Mouse (Mus musculus) embryonic facial prominence, embryonic 11.5 days (tissue): ENCODE measurements around the gene Casq1. TPM values are rescaled to one million over a fixed set of nuclear protein-coding genes. Genes with fewer than 3 reads are reported as not detected.

ENCODE experiments used
- ATAC-seq: fragments of 200-750 bp; cut with Nextera tagmentation; replicated peaks from 2 replicates; pipeline ENCODE4 v1.8.0; 2017; ENCODE audit warnings: low read depth; ENCODE audit not compliant: insufficient number of reproducible peaks, low FRiP score, low TSS enrichment
- DNase-seq: peaks from one replicate; pipeline ENCODE4 v3.0.0-alpha.2; 2015; ENCODE audit warnings: low spot score
- H3K27ac ChIP-seq: fragments of 300-500 bp; sonication (generic); replicated peaks from 2 replicates; pipeline ENCODE4 v1.5.1; 2014; ENCODE audit warnings: mild to moderate bottlenecking, low read depth, low read length, control low read depth
- H3K27me3 ChIP-seq: fragments of 300-500 bp; sonication (generic); 2 replicates; pipeline ENCODE4 v1.6.1; 2014; ENCODE audit warnings: mild to moderate bottlenecking, low read length, moderate library complexity, mixed read lengths; ENCODE audit not compliant: control insufficient read depth, insufficient read depth
- H3K36me3 ChIP-seq: fragments of 300-500 bp; sonication (generic); replicated peaks from 2 replicates; pipeline ENCODE4 v1.6.1; 2014; ENCODE audit warnings: low read depth, mild to moderate bottlenecking, low read length, moderate library complexity, mixed read lengths; ENCODE audit not compliant: control insufficient read depth, insufficient read depth
- H3K4me1 ChIP-seq: fragments of 300-500 bp; sonication (generic); 2 replicates; pipeline ENCODE4 v1.6.1; 2014; ENCODE audit warnings: low read length, mixed read lengths; ENCODE audit not compliant: control insufficient read depth, insufficient read depth
- H3K4me2 ChIP-seq: fragments of 300-500 bp; sonication (generic); 2 replicates; pipeline ENCODE4 v1.6.1; 2014; ENCODE audit warnings: low read depth, mild to moderate bottlenecking, control low read depth, low read length, moderate library complexity
- H3K4me3 ChIP-seq: fragments of 300-500 bp; sonication (generic); 2 replicates; pipeline ENCODE4 v1.5.1; 2014; ENCODE audit warnings: low read depth, low read length, control low read depth
- H3K9ac ChIP-seq: fragments of 300-500 bp; sonication (generic); replicated peaks from 2 replicates; pipeline ENCODE4 v1.6.1; 2014; ENCODE audit warnings: mild to moderate bottlenecking, control low read depth, low read length
- H3K9me3 ChIP-seq: fragments of 300-500 bp; sonication (generic); replicated peaks from 2 replicates; pipeline ENCODE4 v1.6.1; 2016; ENCODE audit warnings: mild to moderate bottlenecking, low read length, inconsistent platforms, mixed read lengths; ENCODE audit not compliant: control insufficient read depth
- WGBS: fragments of 180-500 bp; shearing (Covaris S2); extraction: QIAGEN DNeasy Blood & Tissue Kit; methylation state at CpG from one replicate; pipeline ENCODE4 v1.1.7; 2014; 5-methylcytosine and 5-hydroxymethylcytosine counted together
- polyA plus RNA-seq: library from polyadenylated mRNA; unstranded; fragments of >200 nt; fragmentation: Nextera tagmentation; extraction: Ambion mirVana; gene quantifications from 2 replicates; pipeline ENCODE4 v1.2.1, GENCODE M21; 2014

The Casq1 gene
- polyA plus RNA-seq, 1 experiment from 2014 or later, result 2.3 TPM

GRCm38 (mm10) chr1:172242401-172242800, 22.7 kb upstream of the Casq1 start:
- Histone ChIP-seq H3K27me3 (peaks cover 2% of the 10 kb centered on the region; the same call in 1 of the 2 replicates), H3K4me3 (no peak overlapping the region), H3K9me3 (no peaks in the 10 kb centered on the region), H3K4me2 (no peak overlapping the region), H3K9ac (no peak overlapping the region), H3K36me3 (no peaks in the 10 kb centered on the region), H3K27ac (no peak overlapping the region), H3K4me1 (no peaks in the 10 kb centered on the region)
- WGBS, result 48% methylated on average over 2 of the region's 2 CpGs
- ATAC-seq (0 out of 2 replicates have a peak, but pooled peaks have one; percentile 40), DNase-seq (peak; percentile 22)

DNA sequence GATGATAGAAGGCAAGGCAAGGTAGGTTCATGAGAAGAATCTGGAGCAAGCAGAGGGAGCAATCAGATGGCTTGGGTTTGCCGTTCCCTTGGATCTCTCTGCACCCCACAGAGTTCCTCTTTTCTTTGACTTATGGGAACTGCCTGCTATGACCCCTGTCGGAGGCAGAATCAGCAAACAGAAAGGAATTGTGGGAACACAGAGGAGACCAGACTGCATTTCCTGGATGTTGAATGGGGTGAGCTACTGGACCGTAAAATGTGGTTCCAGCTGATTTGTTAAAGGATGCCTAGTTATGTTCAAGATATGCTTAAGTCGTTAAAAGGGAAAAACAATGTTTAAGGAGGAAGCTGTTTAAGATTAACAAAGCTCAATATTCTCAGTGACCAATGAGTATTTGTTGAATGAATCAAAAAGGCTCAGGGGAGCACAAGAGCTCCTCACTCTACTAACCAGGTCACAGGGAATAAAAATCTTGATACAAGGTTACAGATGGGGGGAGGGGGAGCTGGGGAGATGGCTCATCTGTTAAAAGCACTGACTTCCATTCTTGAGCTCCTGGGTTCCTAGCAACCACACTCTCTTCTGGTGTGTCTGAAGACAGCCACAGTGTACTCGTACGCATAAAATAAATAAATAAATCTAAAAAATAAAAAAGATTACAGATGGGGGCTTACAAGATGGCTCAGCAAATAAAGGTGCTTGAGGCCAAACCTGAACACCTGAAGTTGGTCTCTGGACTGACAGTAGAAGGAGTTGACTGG, 21.5 kb upstream of the Casq1 start:
- Histone ChIP-seq H3K9me3 (no peaks in the 10 kb centered on the region), H3K36me3 (no peaks in the 10 kb centered on the region), H3K4me1 (no peaks in the 10 kb centered on the region), H3K9ac (no peak overlapping the region), H3K4me2 (no peak overlapping the region), H3K4me3 (no peak overlapping the region), H3K27me3 (peaks cover 2% of the 10 kb centered on the region; the same call in 1 of the 2 replicates), H3K27ac (no peak overlapping the region)
- ATAC-seq (no peak), DNase-seq (no peak)
- WGBS, result 57% methylated on average over 6 of the region's 6 CpGs

- H3K4me2 ChIP-seq, result no peak overlapping the region
- H3K9ac ChIP-seq, result no peak overlapping the region
- no peaks in the 10 kb centered on the region for H3K36me3 ChIP-seq
- ATAC-seq, result no peak
- H3K4me1 ChIP-seq, result no peaks in the 10 kb centered on the region
- H3K27me3 ChIP-seq, result no peaks in the 10 kb centered on the region
- no peak overlapping the region for H3K27ac ChIP-seq
- no peak for DNase-seq
- WGBS, result 89% methylated on average over 1 of the region's 1 CpGs
- no peak overlapping the region for H3K4me3 ChIP-seq
- H3K9me3 ChIP-seq, result no peaks in the 10 kb centered on the region
Measured at GRCm38 (mm10) chr1:172229215-172229614, 9.5 kb upstream of the Casq1 start.

GRCm38 (mm10) chr1:172228209-172228608, 8.5 kb upstream of the Casq1 start:
- H3K4me1 ChIP-seq, result no peaks in the 10 kb centered on the region
- no peak overlapping the region for H3K4me2 ChIP-seq
- no peak overlapping the region for H3K4me3 ChIP-seq
- H3K27me3 ChIP-seq, result no peaks in the 10 kb centered on the region
- ATAC-seq, result no peak
- no peak overlapping the region for H3K27ac ChIP-seq
- H3K36me3 ChIP-seq, result no peaks in the 10 kb centered on the region
- WGBS, result 100% methylated on average over 2 of the region's 2 CpGs
- DNase-seq, result no peak
- H3K9ac ChIP-seq, result no peak overlapping the region
- H3K9me3 ChIP-seq, result no peaks in the 10 kb centered on the region

DNA sequence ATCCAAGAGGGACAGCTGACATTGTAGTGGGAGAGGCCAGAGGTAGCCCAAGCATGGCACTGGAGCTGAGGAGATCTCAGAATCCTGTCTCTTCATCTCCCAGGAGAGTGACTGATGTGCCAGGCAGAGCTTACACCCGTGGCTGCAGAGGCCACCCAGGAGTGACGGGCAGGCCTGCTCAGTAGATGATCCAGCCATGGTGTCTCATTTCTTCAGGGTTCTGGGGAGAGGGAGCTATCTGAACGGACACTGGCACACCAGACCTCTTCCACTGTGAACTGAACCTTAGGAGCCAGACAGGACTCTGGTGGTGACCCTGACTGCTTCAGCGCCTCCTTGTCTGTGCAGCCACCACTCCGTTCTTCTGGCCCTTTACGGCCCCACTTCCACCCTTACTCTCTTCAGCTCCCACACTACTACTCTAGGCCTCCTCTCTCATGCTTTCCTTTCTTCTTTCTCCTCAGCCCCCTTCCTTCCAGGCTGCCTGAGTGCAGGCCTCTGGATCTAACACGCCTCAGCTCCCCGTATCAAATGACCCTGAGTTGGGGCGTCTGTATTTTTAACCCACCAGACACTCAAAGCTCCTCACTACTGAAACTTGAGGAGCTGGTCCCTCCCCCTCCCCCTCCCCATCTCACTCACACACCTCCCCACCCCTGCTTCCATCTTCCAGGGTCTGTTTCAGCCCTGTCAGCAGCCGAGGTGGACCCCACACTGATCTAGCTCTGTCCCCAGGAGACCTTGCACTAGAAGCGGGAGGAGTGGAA, 1.8 kb upstream of the Casq1 start:
- Histone ChIP-seq H3K4me1 (peaks cover 5% of the 10 kb centered on the region; the same call in 1 of the 2 replicates), H3K9ac (0 out of 2 replicates have a peak overlapping the region, but pooled peaks have one; percentile 1), H3K36me3 (no peaks in the 10 kb centered on the region), H3K4me3 (no peak overlapping the region), H3K4me2 (no peak overlapping the region), H3K27ac (peak overlapping the region; percentile 73), H3K27me3 (no peaks in the 10 kb centered on the region), H3K9me3 (no peaks in the 10 kb centered on the region)
- DNase-seq, result peak; percentile 77
- ATAC-seq, result peak; percentile 73
- WGBS, result 23% methylated on average over 11 of the region's 11 CpGs

DNA sequence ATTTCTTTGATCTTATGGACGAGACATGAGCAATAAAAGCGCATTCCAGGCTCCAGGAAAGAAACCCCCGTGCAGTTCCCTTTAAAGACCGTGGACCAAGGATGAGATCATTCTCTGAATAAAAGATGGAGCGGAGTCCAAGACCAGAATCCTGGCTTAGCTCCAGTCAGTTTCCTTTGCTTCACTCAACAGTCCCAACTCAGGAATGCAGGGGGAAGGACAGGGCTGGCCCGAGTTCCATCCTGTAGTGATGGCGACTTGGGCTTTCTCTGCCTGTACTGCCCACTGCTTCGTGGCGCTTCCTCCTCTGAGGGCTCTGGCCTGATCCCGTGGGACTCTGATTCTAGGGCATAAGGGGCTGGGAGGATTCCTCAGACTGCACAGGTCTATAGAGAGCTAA, 746 bp upstream of the Casq1 start:
- Histone ChIP-seq H3K36me3 (no peaks in the 10 kb centered on the region), H3K27ac (no peak overlapping the region; the same call in 1 of the 2 replicates), H3K4me3 (no peak overlapping the region), H3K9me3 (no peaks in the 10 kb centered on the region), H3K4me2 (no peak overlapping the region), H3K4me1 (peaks cover 5% of the 10 kb centered on the region; the same call in 1 of the 2 replicates), H3K27me3 (no peaks in the 10 kb centered on the region), H3K9ac (no peak overlapping the region; the same call in none of the 2 replicates)
- ATAC-seq (no peak), DNase-seq (no peak)
- 55% methylated on average over 10 of the region's 10 CpGs for WGBS

DNA sequence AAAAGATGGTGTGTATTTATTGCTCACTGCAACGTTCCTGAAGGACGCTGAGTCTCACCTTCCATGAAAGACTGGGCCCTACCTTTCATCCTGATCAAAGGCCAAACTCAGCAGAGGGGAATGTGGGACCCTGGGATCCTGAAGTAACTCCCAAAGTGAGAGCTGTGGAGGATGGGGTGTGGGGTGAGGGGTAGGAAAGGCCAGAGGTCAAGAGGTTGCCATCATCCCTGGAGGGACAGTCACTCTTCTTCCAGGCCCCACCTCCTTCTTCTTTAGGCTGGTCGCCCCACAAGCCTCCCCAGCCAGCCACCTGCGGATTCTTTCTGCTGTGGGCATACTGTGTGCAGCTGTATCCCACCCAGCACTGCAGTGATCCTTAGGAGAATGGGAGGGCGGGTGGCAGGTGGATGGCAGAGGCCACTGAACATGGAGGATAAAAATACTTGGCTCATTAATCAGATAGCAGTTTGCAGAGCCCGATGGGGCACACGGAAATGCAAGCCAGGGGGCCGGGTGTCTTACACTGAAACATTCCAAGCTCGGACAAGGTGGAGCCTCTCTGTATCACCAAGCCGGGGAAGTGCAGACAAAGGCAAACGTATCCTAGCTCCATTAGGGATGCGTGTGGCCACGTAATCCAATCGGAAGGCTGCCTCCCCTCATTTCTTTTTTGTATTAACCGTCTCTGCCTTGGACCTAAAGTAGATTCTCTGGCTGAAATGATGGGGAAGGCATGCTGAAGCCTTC, 1.3 kb downstream of the Casq1 start:
- Histone ChIP-seq H3K4me1 (peaks cover 5% of the 10 kb centered on the region; the same call in 1 of the 2 replicates), H3K9me3 (no peaks in the 10 kb centered on the region), H3K9ac (no peak overlapping the region), H3K27me3 (no peaks in the 10 kb centered on the region), H3K4me3 (no peak overlapping the region), H3K27ac (no peak overlapping the region), H3K36me3 (no peaks in the 10 kb centered on the region), H3K4me2 (no peak overlapping the region)
- ATAC-seq (no peak), DNase-seq (no peak)
- 55% methylated on average over 15 of the region's 15 CpGs for WGBS
